Mouse (Mus musculus): Measurements from ENCODE around the gene Med1. TPM values are rescaled to one million over a fixed set of nuclear protein-coding genes. Genes with fewer than 3 reads are reported as not detected.

Gene Med1
- polyA plus RNA-seq, 1 experiment from 2014 or later = 69.7 TPM

- Histone ChIP-seq H3K9me3 (ENCODE audit: control insufficient read depth, low read length) (no peaks in the 10 kb centered on the region), H3K9ac (replicated peaks; ENCODE audit: low read length) (no peak overlapping the region), H3K4me2 (ENCODE audit: low read length) (no peak overlapping the region), H3K36me3 (ENCODE audit: control insufficient read depth, insufficient read depth, low read length) (peaks cover 9% of the 10 kb centered on the region; the same call in 1 of the 2 replicates), H3K27ac (replicated peaks; ENCODE audit: low read depth, low read length) (no peak overlapping the region), H3K4me1 (ENCODE audit: control insufficient read depth, insufficient read depth, low read length) (no peaks in the 10 kb centered on the region), H3K4me3 (replicated peaks; ENCODE audit: low read depth, low read length) (no peak overlapping the region), H3K27me3 (ENCODE audit: control insufficient read depth, insufficient read depth, low read length) (no peaks in the 10 kb centered on the region)
- 89% methylated on average over 11 of the region's 11 CpGs for WGBS
- DNase-seq (no peak), ATAC-seq (ENCODE audit: low FRiP score, low TSS enrichment) (no peak)
Measured at GRCm38 (mm10) chr11:98137836-98138235, 55.3 kb downstream of the Med1 start.

GRCm38 (mm10) chr11:98134951-98135350, 58.1 kb downstream of the Med1 start:
- H3K9ac ChIP-seq (replicated peaks; ENCODE audit: low read length) = no peak overlapping the region
- H3K4me1 ChIP-seq (ENCODE audit: control insufficient read depth, insufficient read depth, low read length) = no peaks in the 10 kb centered on the region
- H3K4me2 ChIP-seq (ENCODE audit: low read length) = no peak overlapping the region
- 0 out of 2 replicates have a peak, but pooled peaks cover 5% of the 10 kb centered on the region for H3K36me3 ChIP-seq (ENCODE audit: control insufficient read depth, insufficient read depth, low read length)
- no peak for DNase-seq
- ATAC-seq (ENCODE audit: low FRiP score, low TSS enrichment) = no peak
- H3K27me3 ChIP-seq (ENCODE audit: control insufficient read depth, insufficient read depth, low read length) = no peaks in the 10 kb centered on the region
- H3K9me3 ChIP-seq (ENCODE audit: control insufficient read depth, low read length) = no peaks in the 10 kb centered on the region
- WGBS = 76% methylated on average over 4 of the region's 4 CpGs
- H3K27ac ChIP-seq (replicated peaks; ENCODE audit: low read depth, low read length) = no peak overlapping the region
- H3K4me3 ChIP-seq (replicated peaks; ENCODE audit: low read depth, low read length) = no peak overlapping the region

GRCm38 (mm10) chr11:98123424-98123823, 69.7 kb downstream of the Med1 start:
- Histone ChIP-seq H3K9ac (replicated peaks; ENCODE audit: low read length) (no peak overlapping the region), H3K4me3 (replicated peaks; ENCODE audit: low read depth, low read length) (no peak overlapping the region), H3K27ac (replicated peaks; ENCODE audit: low read depth, low read length) (no peak overlapping the region), H3K36me3 (ENCODE audit: control insufficient read depth, insufficient read depth, low read length) (peaks cover 38% of the 10 kb centered on the region), H3K4me1 (ENCODE audit: control insufficient read depth, insufficient read depth, low read length) (no peaks in the 10 kb centered on the region), H3K9me3 (ENCODE audit: control insufficient read depth, low read length) (no peaks in the 10 kb centered on the region), H3K27me3 (ENCODE audit: control insufficient read depth, insufficient read depth, low read length) (no peaks in the 10 kb centered on the region), H3K4me2 (ENCODE audit: low read length) (no peak overlapping the region)
- DNase-seq (no peak), ATAC-seq (ENCODE audit: low FRiP score, low TSS enrichment) (no peak)
- 92% methylated on average over 5 of the region's 5 CpGs for WGBS

- no peaks in the 10 kb centered on the region for H3K27me3 ChIP-seq (ENCODE audit: control insufficient read depth, insufficient read depth, low read length)
- H3K4me1 ChIP-seq (ENCODE audit: control insufficient read depth, insufficient read depth, low read length) = no peaks in the 10 kb centered on the region
- H3K4me3 ChIP-seq (replicated peaks; ENCODE audit: low read depth, low read length) = no peak overlapping the region
- DNase-seq (no peak), ATAC-seq (ENCODE audit: low FRiP score, low TSS enrichment) (no peak)
- WGBS = 98% methylated on average over 1 of the region's 1 CpGs
- H3K27ac ChIP-seq (replicated peaks; ENCODE audit: low read depth, low read length) = no peak overlapping the region
- no peak overlapping the region for H3K9ac ChIP-seq (replicated peaks; ENCODE audit: low read length)
- H3K36me3 ChIP-seq (ENCODE audit: control insufficient read depth, insufficient read depth, low read length) = peaks cover 53% of the 10 kb centered on the region
- no peaks in the 10 kb centered on the region for H3K9me3 ChIP-seq (ENCODE audit: control insufficient read depth, low read length)
- H3K4me2 ChIP-seq (ENCODE audit: low read length) = no peak overlapping the region
Measured at GRCm38 (mm10) chr11:98114363-98114762, 78.7 kb downstream of the Med1 start.

GRCm38 (mm10) chr11:98113504-98113903, 79.6 kb downstream of the Med1 start:
- ATAC-seq (ENCODE audit: low FRiP score, low TSS enrichment) (no peak), DNase-seq (no peak)
- H3K27me3 ChIP-seq (ENCODE audit: control insufficient read depth, insufficient read depth, low read length) = no peaks in the 10 kb centered on the region
- H3K4me2 ChIP-seq (ENCODE audit: low read length) = no peak overlapping the region
- no peaks in the 10 kb centered on the region for H3K9me3 ChIP-seq (ENCODE audit: control insufficient read depth, low read length)
- no peak overlapping the region for H3K4me3 ChIP-seq (replicated peaks; ENCODE audit: low read depth, low read length)
- no peak overlapping the region for H3K9ac ChIP-seq (replicated peaks; ENCODE audit: low read length)
- peaks cover 61% of the 10 kb centered on the region for H3K36me3 ChIP-seq (ENCODE audit: control insufficient read depth, insufficient read depth, low read length)
- 67% methylated on average over 4 of the region's 4 CpGs for WGBS
- H3K4me1 ChIP-seq (ENCODE audit: control insufficient read depth, insufficient read depth, low read length) = no peaks in the 10 kb centered on the region
- no peak overlapping the region for H3K27ac ChIP-seq (replicated peaks; ENCODE audit: low read depth, low read length)

GRCm38 (mm10) chr11:98109706-98110105, 83.4 kb downstream of the Med1 start:
- 93% methylated on average over 5 of the region's 5 CpGs for WGBS
- DNase-seq (no peak), ATAC-seq (ENCODE audit: low FRiP score, low TSS enrichment) (no peak)
- no peaks in the 10 kb centered on the region for H3K9me3 ChIP-seq (ENCODE audit: control insufficient read depth, low read length)
- peaks cover 88% of the 10 kb centered on the region for H3K36me3 ChIP-seq (ENCODE audit: control insufficient read depth, insufficient read depth, low read length)
- H3K4me3 ChIP-seq (replicated peaks; ENCODE audit: low read depth, low read length) = no peak overlapping the region
- H3K27ac ChIP-seq (replicated peaks; ENCODE audit: low read depth, low read length) = no peak overlapping the region
- H3K9ac ChIP-seq (replicated peaks; ENCODE audit: low read length) = no peak overlapping the region
- H3K4me1 ChIP-seq (ENCODE audit: control insufficient read depth, insufficient read depth, low read length) = no peaks in the 10 kb centered on the region
- H3K4me2 ChIP-seq (ENCODE audit: low read length) = no peak overlapping the region
- no peaks in the 10 kb centered on the region for H3K27me3 ChIP-seq (ENCODE audit: control insufficient read depth, insufficient read depth, low read length)

Small RNA genes lying within 50 kb of the gene (microRNA-seq; reads per million reads assigned to microRNA genes)
- not detected for gene Gm27399

Other genes with a start within 250 kb of the Med1 start
- gene Plxdc1, start 206.8 kb downstream of the Med1 start, polyA plus RNA-seq (2014; fragmentation: Nextera tagmentation; extraction: Ambion mirVana) = 0.96 and 1.2 TPM in 2 replicates
- 7.1 and 12.1 TPM in 2 replicates for gene Arl5c, start 197.1 kb downstream of the Med1 start, polyA plus RNA-seq (2014; fragmentation: Nextera tagmentation; extraction: Ambion mirVana)
- gene Cacnb1, start 170.3 kb downstream of the Med1 start, polyA plus RNA-seq (2014; fragmentation: Nextera tagmentation; extraction: Ambion mirVana) = 40.6 and 61.2 TPM in 2 replicates
- gene Rpl19, start 166.6 kb downstream of the Med1 start, polyA plus RNA-seq (2014; fragmentation: Nextera tagmentation; extraction: Ambion mirVana) = 685 and 710 TPM in 2 replicates
- gene Stac2, start 139.8 kb downstream of the Med1 start, polyA plus RNA-seq (2014; fragmentation: Nextera tagmentation; extraction: Ambion mirVana) = 2.9 and 4.1 TPM in 2 replicates
- gene Fbxl20, start 42.9 kb downstream of the Med1 start, polyA plus RNA-seq (2014; fragmentation: Nextera tagmentation; extraction: Ambion mirVana) = 18.0 and 25.9 TPM in 2 replicates
- 11.1 and 12.4 TPM in 2 replicates for gene Cdk12, start 9.8 kb upstream of the Med1 start, polyA plus RNA-seq (2014; fragmentation: Nextera tagmentation; extraction: Ambion mirVana)
- 10.9 and 12.7 TPM in 2 replicates for gene Neurod2, start 136.4 kb upstream of the Med1 start, polyA plus RNA-seq (2014; fragmentation: Nextera tagmentation; extraction: Ambion mirVana)
- gene Ppp1r1b, start 155.1 kb upstream of the Med1 start, polyA plus RNA-seq (2014; fragmentation: Nextera tagmentation; extraction: Ambion mirVana) = 0.95 and 1.2 TPM in 2 replicates
- gene Stard3, start 165.1 kb upstream of the Med1 start, polyA plus RNA-seq (2014; fragmentation: Nextera tagmentation; extraction: Ambion mirVana) = 34.5 and 36.0 TPM in 2 replicates
- 0.31 TPM in 1 of 2 replicates, not detected in the other for gene Tcap, start 190.5 kb upstream of the Med1 start, polyA plus RNA-seq (2014; fragmentation: Nextera tagmentation; extraction: Ambion mirVana)
- gene Pnmt, start 193.2 kb upstream of the Med1 start, polyA plus RNA-seq (2014; fragmentation: Nextera tagmentation; extraction: Ambion mirVana) = 0.62 and 1.1 TPM in 2 replicates
- gene Pgap3, start 207.2 kb upstream of the Med1 start, polyA plus RNA-seq (2014; fragmentation: Nextera tagmentation; extraction: Ambion mirVana) = 6.4 and 6.9 TPM in 2 replicates
- 6.0 and 7.6 TPM in 2 replicates for gene Erbb2, start 219.2 kb upstream of the Med1 start, polyA plus RNA-seq (2014; fragmentation: Nextera tagmentation; extraction: Ambion mirVana)
- gene Mien1, start 245.7 kb upstream of the Med1 start, polyA plus RNA-seq (2014; fragmentation: Nextera tagmentation; extraction: Ambion mirVana) = 225 and 280 TPM in 2 replicates

Data from midbrain, embryonic 14.5 days (tissue).